In genomic region chr13:70641381-70641780, GRCm38 (mm10) we compare ENCODE assay signal across 16 mouse cellular contexts. TPM values are rescaled to one million over a fixed set of nuclear protein-coding genes. Genes with fewer than 3 reads are reported as not detected.
DNase-seq lines count a peak whose midpoint lies in the region; ATAC-seq lines count a peak whose summit lies in the region.
"Had no signal": no experiment of that assay in that cellular context is flagged by ENCODE, and none has a peak within 500 bp of the region (broad histone marks: within the 10 kb centered on the region; RNA-seq: fewer than 3 reads in every experiment).

No protein-coding gene starts in this region.

- 90% methylated on average over 5 of the region's 5 CpGs for WGBS in limb, embryonic 11.5 days

- H3K27ac ChIP-seq in limb, embryonic 11.5 days (replicated peaks; ENCODE audit: low read depth, low read length) = no peak overlapping the region
- H3K27ac ChIP-seq: embryonic facial prominence, embryonic 10.5 days; hindbrain, embryonic 10.5 days; liver, embryonic 15.5 days; neural tube, embryonic 13.5 days had no signal

- no peak overlapping the region for H3K9ac ChIP-seq in limb, embryonic 11.5 days (ENCODE audit: low read length)
- H3K9ac ChIP-seq: liver, embryonic 15.5 days; neural tube, embryonic 13.5 days had no signal

- no peak overlapping the region for H3K4me2 ChIP-seq in limb, embryonic 11.5 days (ENCODE audit: low read depth, severe bottlenecking)
- H3K4me2 ChIP-seq: liver, embryonic 15.5 days; neural tube, embryonic 13.5 days had no signal

- no peak overlapping the region for H3K4me3 ChIP-seq in limb, embryonic 11.5 days (ENCODE audit: low read depth, low read length)
- H3K4me3 ChIP-seq: embryonic facial prominence, embryonic 10.5 days; hindbrain, embryonic 10.5 days; liver, embryonic 15.5 days; neural tube, embryonic 13.5 days had no signal

- no peak for ATAC-seq in limb, embryonic 11.5 days (ENCODE audit: insufficient number of reproducible peaks, low FRiP score, low TSS enrichment, low read depth)
- ATAC-seq in megakaryocyte, adult 5-6 weeks (ENCODE audit: poor library complexity, severe bottlenecking) = peak; percentile 54
- ATAC-seq: forebrain, embryonic 14.5 days had no signal

- H3K4me1 ChIP-seq in limb, embryonic 11.5 days (ENCODE audit: control insufficient read depth, insufficient read depth, low read length) = peaks cover 5% of the 10 kb centered on the region; the same call in 1 of the 2 replicates

- no peaks in the 10 kb centered on the region for H3K9me3 ChIP-seq in limb, embryonic 11.5 days (ENCODE audit: control insufficient read depth, low read length)
- H3K9me3 ChIP-seq: embryonic facial prominence, embryonic 10.5 days; liver, embryonic 15.5 days; neural tube, embryonic 13.5 days had no signal

- H3K36me3 ChIP-seq in limb, embryonic 11.5 days (ENCODE audit: control insufficient read depth, insufficient read depth, low read length) = no peaks in the 10 kb centered on the region
- H3K36me3 ChIP-seq: embryonic facial prominence, embryonic 10.5 days; hindbrain, embryonic 10.5 days; liver, embryonic 15.5 days; neural tube, embryonic 13.5 days had no signal

- no peaks in the 10 kb centered on the region for H3K27me3 ChIP-seq in limb, embryonic 11.5 days (ENCODE audit: control insufficient read depth, insufficient read depth, low read length)
- H3K27me3 ChIP-seq: liver, embryonic 15.5 days; neural tube, embryonic 13.5 days had no signal

- DNase-seq in kidney, adult 18-20 months = peak; percentile 2
- DNase-seq in kidney, postnatal 4 days = no peak
- DNase-seq in adipocyte (ENCODE audit: low spot score) = peak; percentile 49
- DNase-seq in limb, embryonic 11.5 days (ENCODE audit: low spot score) = peak; percentile 14
- DNase-seq in adrenal gland, postnatal 25 days = no peak
- no peak for DNase-seq in urinary bladder, adult 18-20 months (ENCODE audit: low spot score in 2 of 2)
- no peak for DNase-seq in left cerebral cortex, adult 11 months (ENCODE audit: low spot score)
- DNase-seq: cerebellum, adult 11-12 months; cerebellum, postnatal 36 days; kidney, adult 8-10 months had no signal

RNA-seq across cellular contexts. Expression of gene Ice1, which starts 3.9 kb away (rescaled TPM):
- 30.4 and 33.2 TPM in 2 replicates for polyA plus RNA-seq in limb, embryonic 11.5 days (2014; fragmentation: Nextera tagmentation; extraction: Ambion mirVana)
- total RNA-seq in megakaryocyte, adult 5-6 weeks (2015) = 25.7 and 28.7 TPM in 2 replicates
- 22.5 and 25.2 TPM in 2 replicates for total RNA-seq in megakaryocyte, adult 5-6 weeks (2017)
- 30.1 and 32.1 TPM in 2 replicates for total RNA-seq in adrenal gland, postnatal 25 days (2021)

Comparison
In these comparisons a context has a peak if more than half of its experiments do, and no peak if none do; other contexts are left out.
1. DNase-seq: peak in kidney, adult 18-20 months (single experiment), adipocyte (single experiment) and limb, embryonic 11.5 days (single experiment); none in kidney, postnatal 4 days (0 of 2), adrenal gland, postnatal 25 days (single experiment), urinary bladder, adult 18-20 months (0 of 2) and left cerebral cortex, adult 11 months (single experiment).